Mouse (Mus musculus) small intestine, adult 2 months (tissue): ENCODE measurements around the gene Adamts16. TPM values are rescaled to one million over a fixed set of nuclear protein-coding genes. Genes with fewer than 3 reads are reported as not detected.
"Not testable (repeated sequence)": the region's sequence is repeated elsewhere in the genome, so short reads cannot be mapped to it uniquely, and the experiment has no call there.

Experiments used
- H3K27ac ChIP-seq: fragments of 200-500 bp; 2 replicates; pipeline ENCODE4 v1.5.1; 2012; ENCODE audit warnings: low read depth, low read length, control low read depth, inconsistent platforms; ENCODE audit not compliant: insufficient read depth
- H3K27me3 ChIP-seq: fragments of 200-500 bp; 2 replicates; pipeline ENCODE4 v1.6.1; 2012; ENCODE audit warnings: mild to moderate bottlenecking, moderate library complexity, low read length, inconsistent platforms; ENCODE audit not compliant: control insufficient read depth, insufficient read depth
- H3K36me3 ChIP-seq: fragments of 200-500 bp; 2 replicates; pipeline ENCODE4 v1.6.1; 2012; ENCODE audit warnings: mild to moderate bottlenecking, low read length, control low read depth, inconsistent platforms; ENCODE audit not compliant: control insufficient read depth, insufficient read depth
- H3K4me1 ChIP-seq: fragments of 200-500 bp; 2 replicates; pipeline ENCODE4 v1.6.1; 2012; ENCODE audit warnings: low read length, inconsistent platforms, mixed read lengths; ENCODE audit not compliant: control insufficient read depth, insufficient read depth, insufficient read length
- H3K4me3 ChIP-seq: fragments of 200-500 bp; 2 replicates; pipeline ENCODE4 v1.5.1; 2012; ENCODE audit warnings: low read depth, mild to moderate bottlenecking, control low read depth, inconsistent platforms, low read length, moderate library complexity
- CTCF ChIP-seq: fragments of 200-500 bp; IDR thresholded peaks from 2 replicates; pipeline ENCODE4 v1.5.1; 2012; ENCODE audit warnings: low read depth, mild to moderate bottlenecking, control low read depth, inconsistent platforms, low read length, moderate library complexity, mixed read lengths; ENCODE audit not compliant: insufficient replicate concordance, insufficient read length; ENCODE audit errors: extremely low read depth
- POLR2A ChIP-seq: fragments of 200-500 bp; IDR thresholded peaks from 2 replicates; pipeline ENCODE4 v1.6.1; 2012; ENCODE audit warnings: low read depth, mild to moderate bottlenecking, control low read depth, inconsistent platforms, low read length, moderate library complexity
- WGBS: fragments of 180-500 bp; shearing (Covaris S2); methylation state at CpG from one replicate; pipeline ENCODE4 v1.1.7; 2018; 5-methylcytosine and 5-hydroxymethylcytosine counted together
- polyA plus RNA-seq: library from polyadenylated mRNA; depleted of rRNA; stranded (reverse); fragments of >200 nt; gene quantifications from 2 replicates; pipeline ENCODE4 v1.2.3, GENCODE M21; 2012

Adamts16 gene
- polyA plus RNA-seq, 1 experiment: not detected

DNA sequence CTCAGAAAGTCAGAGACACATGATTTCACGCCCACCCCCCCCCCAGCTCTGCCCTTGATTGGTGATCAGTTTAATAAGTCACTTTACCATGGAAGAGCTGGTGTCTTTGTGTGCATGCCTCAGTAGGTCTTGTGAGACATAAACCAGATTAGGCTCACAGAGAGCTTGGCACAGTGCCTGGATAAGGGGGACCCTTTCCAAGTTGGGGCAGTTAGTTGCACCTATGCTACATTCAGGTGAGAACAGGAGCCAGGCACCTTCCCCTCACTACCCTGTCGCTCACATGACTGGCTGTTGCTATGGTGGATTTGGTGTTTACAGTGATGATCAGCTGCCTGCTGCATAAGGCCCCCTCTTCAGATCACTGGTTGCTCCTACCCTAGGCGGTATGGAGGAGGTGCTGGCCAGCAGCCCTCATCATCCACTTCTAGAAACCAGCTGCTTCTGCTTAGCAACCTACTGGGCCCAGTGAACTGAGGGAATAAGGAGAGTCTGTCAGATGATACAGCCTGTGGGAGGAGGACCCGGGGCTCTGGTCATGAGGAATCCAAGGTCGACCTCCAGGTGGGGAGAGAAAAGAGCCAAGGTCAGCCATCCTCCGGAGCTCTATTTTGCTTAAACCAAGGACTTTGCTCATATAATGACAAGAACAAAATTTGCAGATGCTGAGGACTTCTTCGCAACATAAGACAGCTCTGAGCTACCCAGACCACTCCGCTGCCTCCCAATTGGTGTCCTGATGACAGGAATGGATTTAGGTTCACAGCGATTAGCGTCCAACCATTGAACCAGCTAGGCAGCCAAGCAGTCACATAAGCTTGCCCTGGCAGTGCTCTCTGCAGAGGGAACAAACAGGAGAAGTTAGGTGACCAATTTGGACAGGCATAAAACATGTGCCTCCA is 35.3 kb upstream of the Adamts16 start:
- Histone ChIP-seq H3K4me1 (peaks cover 4% of the 10 kb centered on the region; the same call in 1 of the 2 replicates), H3K27ac (no peak overlapping the region), H3K36me3 (no peaks in the 10 kb centered on the region), H3K4me3 (no peak overlapping the region), H3K27me3 (no peaks in the 10 kb centered on the region)
- TF ChIP-seq POLR2A: no peak
- no peak for TF ChIP-seq CTCF
- WGBS: 81% methylated on average over 10 of the region's 10 CpGs

DNA sequence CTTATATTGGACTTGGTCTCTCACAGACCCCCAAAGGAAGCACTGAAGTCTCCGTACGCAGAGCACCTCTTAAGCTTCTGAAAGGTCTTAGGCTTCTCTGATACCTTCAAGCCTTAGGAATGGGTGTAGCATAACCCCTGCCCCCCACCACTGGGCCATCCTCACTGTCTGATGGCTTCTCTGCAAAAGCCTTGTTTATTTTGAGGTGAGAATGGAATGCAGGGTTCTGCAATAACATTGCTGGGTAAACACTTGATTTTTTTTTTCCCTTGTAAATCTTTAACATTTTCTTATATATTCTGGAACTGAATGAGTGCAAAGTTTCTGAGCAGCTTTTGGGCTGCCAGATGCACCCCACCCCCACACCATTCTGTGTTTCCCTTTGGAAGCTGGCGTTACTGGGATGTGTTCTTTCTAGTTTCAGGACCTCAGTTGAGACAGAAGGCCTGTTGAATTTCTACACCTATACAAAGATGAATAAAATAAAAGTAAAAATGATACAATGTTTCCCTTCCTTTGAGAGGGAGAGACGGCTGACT is 33.9 kb upstream of the Adamts16 start:
- Histone ChIP-seq H3K36me3 (no peaks in the 10 kb centered on the region), H3K4me1 (0 out of 2 replicates have a peak, but pooled peaks cover 2% of the 10 kb centered on the region), H3K27ac (no peak overlapping the region), H3K4me3 (no peak overlapping the region), H3K27me3 (no peaks in the 10 kb centered on the region)
- TF ChIP-seq CTCF (no peak), POLR2A (no peak)
- 94% methylated on average over 4 of the region's 4 CpGs for WGBS

DNA sequence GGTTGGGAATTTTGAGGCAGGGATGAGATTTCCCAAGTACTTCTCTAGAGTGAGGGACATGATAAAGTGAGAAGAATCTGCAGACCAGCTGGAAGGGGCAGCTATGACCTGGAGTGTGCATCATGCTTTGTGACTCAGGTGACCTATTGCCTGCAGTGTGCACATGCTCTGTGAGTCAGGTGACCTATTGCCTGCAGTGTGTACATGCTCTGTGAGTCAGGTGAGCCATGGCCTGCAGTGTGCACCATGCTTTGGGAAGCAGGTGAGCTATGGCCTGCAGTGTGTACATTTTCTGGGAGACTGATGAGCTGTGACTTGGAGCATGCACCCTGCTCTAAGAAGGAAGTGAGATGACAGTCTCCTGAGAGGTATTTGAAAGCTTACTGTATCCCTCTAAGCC is 33.1 kb upstream of the Adamts16 start:
- no peak for TF ChIP-seq CTCF
- TF ChIP-seq POLR2A: no peak
- Histone ChIP-seq H3K4me1 (0 out of 2 replicates have a peak, but pooled peaks cover 2% of the 10 kb centered on the region), H3K4me3 (no peak overlapping the region)

DNA sequence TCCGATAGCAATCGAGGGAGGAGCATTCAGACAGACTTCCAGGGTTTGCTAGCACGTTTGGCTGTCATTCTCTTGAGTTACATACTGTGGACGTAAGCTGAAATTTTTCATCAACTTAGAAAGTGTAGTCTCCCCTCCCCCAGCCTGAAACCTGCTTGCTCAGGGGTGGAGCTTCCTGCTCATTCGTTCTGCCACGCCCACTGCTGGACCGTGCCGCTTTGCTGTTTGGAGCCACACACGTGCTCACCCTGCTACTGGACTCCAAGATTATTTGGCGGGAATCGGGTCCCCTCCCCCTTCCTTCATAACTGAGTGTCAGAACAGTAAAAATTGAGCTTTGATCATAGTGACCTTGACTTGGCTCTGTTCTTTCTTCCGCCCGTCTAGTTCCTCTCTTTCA is 32.2 kb upstream of the Adamts16 start:
- WGBS: 34% methylated on average over 13 of the region's 13 CpGs
- not testable (repeated sequence) for H3K27me3 ChIP-seq, H3K4me3 ChIP-seq, H3K4me1 ChIP-seq, H3K27ac ChIP-seq, H3K36me3 ChIP-seq

More for the DNA sequence above, 33.1 kb upstream of the Adamts16 start:
- Histone ChIP-seq H3K27ac (no peak overlapping the region), H3K36me3 (no peaks in the 10 kb centered on the region), H3K27me3 (no peaks in the 10 kb centered on the region)

DNA sequence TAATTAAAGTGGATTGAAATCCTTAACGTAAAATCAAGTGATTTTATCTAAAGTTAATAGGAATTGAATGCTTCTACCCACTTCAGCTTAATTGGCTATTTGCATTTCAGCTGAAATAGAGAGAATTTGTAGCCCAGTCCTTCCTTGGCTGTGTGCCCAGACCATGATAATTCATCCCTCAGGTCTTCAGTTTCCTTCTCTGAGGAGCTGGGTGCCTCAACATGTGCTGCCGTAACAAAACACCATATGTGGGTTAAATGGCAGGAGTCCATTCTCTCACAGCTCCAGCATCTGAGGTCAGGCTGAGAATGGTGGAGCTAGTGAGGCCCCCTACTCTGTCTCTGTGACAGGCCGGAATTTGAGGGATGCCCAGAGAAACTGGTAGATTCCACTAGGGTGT is 29.4 kb upstream of the Adamts16 start:
- 58% methylated on average over 3 of the region's 3 CpGs for WGBS
- no peak overlapping the region for H3K4me3 ChIP-seq
- no peak for TF ChIP-seq POLR2A
- TF ChIP-seq CTCF: no peak

DNA sequence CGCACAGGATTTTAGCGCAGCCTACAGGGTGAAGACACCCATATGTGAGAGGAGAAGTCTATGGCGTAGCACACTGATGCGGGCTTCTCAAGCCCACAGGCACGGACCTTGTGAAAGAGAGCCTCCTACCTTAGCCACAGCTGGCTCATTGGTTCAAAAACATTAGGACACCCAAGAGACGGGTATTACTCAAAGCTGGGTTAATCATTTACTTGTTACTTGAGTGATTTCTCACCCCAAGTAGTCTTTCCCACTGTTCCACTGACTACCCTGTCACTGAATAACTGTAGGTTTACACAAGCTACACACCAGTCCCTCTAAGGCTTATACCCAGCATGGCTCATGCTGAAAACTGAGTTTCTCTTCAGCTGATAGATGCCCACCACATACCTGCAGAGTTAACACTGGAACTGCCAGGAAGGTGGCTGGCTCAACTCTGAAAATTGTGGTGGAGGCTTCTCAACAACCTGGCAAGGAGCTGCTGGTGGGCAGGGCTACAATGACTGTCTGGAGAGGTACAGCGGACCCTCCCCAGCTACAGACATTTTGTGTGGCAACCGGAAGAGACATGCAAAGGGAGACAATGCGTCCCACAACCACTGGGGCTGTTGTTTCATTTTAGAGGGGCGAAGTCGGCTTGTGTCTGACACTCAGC is 25.5 kb upstream of the Adamts16 start:
- Histone ChIP-seq H3K36me3 (no peaks in the 10 kb centered on the region), H3K4me3 (no peak overlapping the region), H3K27ac (no peak overlapping the region), H3K27me3 (no peaks in the 10 kb centered on the region), H3K4me1 (no peaks in the 10 kb centered on the region; the same call in 1 of the 2 replicates)
- TF ChIP-seq POLR2A (no peak), CTCF (no peak)
- 58% methylated on average over 11 of the region's 11 CpGs for WGBS

More for the DNA sequence above, 29.4 kb upstream of the Adamts16 start:
- Histone ChIP-seq H3K36me3 (no peaks in the 10 kb centered on the region), H3K4me1 (peaks cover 2% of the 10 kb centered on the region; the same call in 1 of the 2 replicates), H3K27ac (no peak overlapping the region), H3K27me3 (no peaks in the 10 kb centered on the region)

DNA sequence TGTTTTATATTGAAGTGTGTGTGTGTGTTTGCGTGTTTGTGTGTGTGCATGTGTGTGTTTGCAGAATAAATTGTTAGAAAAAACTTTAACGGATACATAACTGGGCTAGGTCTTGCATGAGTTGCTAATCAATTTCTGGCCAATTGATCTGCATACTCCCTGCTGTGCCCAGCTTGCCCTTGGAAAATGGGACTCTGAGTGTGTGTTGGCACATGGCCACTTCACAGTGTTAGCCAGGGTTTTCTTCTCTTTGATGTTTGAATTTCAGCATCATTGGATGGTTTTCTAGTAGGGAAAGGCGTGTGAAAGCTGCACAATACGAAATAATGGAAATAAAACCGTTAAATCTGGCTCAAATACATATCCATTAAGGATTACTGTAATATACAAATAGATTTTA is 24.3 kb upstream of the Adamts16 start:
- Histone ChIP-seq H3K27ac (no peak overlapping the region), H3K27me3 (no peaks in the 10 kb centered on the region), H3K4me1 (no peaks in the 10 kb centered on the region; the same call in 1 of the 2 replicates), H3K36me3 (no peaks in the 10 kb centered on the region), H3K4me3 (no peak overlapping the region)
- WGBS: 75% methylated on average over 5 of the region's 5 CpGs
- no peak for TF ChIP-seq POLR2A
- TF ChIP-seq CTCF: no peak
